Mouse (Mus musculus): Measurements from ENCODE around the gene Slc46a3.

DNA sequence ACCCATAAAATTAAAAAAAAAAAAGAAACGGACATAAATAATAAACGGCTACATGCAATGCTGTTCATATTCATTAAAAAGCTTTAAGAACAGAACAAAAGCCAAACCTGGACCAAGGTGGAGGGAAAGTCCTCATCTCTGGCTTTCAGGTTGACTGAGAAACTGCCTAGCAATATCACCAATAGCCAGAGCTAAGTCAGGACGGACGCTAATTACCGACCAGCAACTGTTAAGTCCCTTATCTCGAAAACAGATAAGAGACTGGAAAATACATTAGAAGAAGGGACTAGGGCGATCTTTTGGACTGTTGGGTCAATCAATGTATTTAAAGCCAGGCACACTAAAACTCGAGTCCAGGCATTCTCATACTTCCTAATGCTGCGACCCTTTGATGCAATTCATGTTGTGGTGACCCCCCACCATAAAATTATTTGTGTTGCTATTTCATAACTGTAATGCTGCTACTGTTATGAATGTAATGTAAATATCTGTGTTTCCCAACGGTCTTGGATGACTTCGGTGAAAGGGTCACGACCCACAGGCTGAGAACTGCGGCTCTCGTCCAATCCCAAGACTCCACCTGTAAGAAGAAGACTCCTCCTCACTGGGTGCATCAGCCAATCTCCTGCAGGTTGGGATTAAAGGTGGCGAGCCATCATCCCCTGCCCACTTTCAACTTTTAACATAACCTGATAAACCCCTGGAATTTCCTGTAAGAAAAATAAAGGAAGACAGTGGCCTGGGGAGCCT lies 7.6 kb upstream of the Slc46a3 start:
- TF ChIP-seq CTCF (IDR thresholded peaks at IDR 0.05; ENCODE audit: extremely low read depth, insufficient read depth, low read length) (no peak), POLR2A (IDR thresholded peaks at IDR 0.05; ENCODE audit: extremely low read depth, insufficient read depth, low read length) (no peak)

Measured in cortical plate, adult 2 months (tissue).